Mouse (Mus musculus) megakaryocyte, embryonic 14.5 days (primary cell): Measurements from ENCODE around the gene Zfp13.

ENCODE experiments used
- FLI1 ChIP-seq: IDR thresholded peaks from 2 replicates; pipeline ENCODE4 v1.6.1; 2012; ENCODE audit warnings: low read length, inconsistent platforms, mixed read lengths
- GATA1 ChIP-seq: IDR thresholded peaks from 3 replicates; pipeline ENCODE4 v1.6.1; 2012; ENCODE audit warnings: mixed read lengths, low read length, inconsistent platforms, borderline replicate concordance

DNA sequence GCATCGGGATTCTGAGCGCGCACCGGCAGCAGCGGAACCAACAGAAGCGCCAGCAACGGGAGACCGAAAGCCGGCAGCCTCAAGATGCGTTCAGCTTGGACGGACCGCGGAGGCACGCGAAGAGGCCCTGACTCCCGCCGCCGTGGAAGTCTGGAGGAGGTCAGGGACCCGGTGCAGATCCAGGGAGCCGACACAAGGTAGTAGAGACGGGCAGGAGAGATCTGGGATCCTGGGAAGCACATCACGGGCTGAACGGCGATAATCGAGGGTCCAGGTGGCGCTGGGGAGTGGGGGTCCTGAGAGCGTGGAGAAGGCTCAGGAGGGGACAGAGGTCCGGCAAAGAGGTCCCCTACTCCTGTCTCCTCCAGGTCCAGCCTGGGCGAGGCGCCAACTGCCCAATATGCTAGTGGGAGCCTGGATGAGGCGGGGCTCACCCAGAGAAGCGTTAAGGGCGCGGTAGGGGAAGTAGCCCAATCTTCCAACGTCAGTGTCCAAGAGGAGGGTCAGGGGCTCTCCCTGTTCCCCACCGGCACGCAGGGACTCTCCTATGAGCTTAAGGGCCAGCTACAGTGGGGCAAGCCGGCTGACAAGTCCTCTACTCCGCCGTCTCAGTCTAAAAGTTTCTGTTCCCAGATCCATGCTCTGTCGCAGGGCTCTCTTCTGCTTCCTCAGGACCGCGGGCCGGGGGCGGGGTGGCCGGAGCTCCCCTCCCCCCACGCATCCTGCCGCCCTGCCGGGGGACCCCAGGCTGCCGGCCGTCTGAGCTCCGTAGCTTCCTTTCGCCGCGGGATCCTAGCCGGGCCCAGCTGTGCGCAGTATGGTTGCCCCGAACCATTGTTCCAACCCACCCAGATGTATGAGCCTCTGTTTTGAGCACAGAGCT lies 45.6 kb upstream of the Zfp13 start, which contains the start of gene Mmp25:
- no peak for TF ChIP-seq GATA1
- TF ChIP-seq FLI1 = no peak
